11 mouse cellular contexts compared by ENCODE assay signal in the genomic region with DNA sequence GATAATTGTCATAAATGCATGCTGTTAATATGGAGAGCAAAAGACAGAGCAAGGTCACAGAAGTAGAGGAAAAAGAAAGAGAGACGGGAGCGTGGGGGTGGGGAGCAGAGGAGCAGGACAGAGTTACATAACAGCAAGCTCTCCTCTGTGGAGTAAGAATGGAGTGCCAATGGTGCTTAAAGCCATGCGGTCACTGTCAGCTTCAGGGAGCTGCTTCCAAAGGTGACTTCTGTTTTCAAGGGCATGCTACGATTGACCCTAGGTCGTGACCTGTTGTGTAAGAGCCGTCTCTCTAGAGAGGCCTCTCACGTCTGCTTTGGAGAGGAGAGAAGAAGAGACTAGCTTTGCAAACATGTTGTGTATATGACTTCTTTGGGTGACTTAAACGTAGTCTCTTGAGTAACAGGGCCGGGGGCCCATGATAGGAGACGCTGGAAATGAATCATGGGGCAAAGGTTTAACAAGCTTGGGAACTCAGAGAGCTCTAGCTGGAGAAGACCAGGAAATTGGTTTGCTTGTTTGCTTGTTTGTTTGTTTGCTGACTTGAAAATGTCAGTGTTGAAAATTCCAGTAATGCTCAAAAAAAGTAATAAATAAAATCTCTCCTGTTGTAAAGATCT.
A peak's percentile ranks its signal among the peaks of the same experiment; 100 is the strongest.
DNase-seq lines count a peak whose midpoint lies in the region; ATAC-seq and TF ChIP-seq lines count a peak whose summit lies in the region.
"Had no signal": no experiment of that assay in that cellular context is flagged by ENCODE, and none has a peak within 500 bp of the region (broad histone marks: within the 10 kb centered on the region; RNA-seq: fewer than 3 reads in every experiment).

No protein-coding gene starts in this region.

- no peak overlapping the region for H3K27ac ChIP-seq in liver, adult 2 months (replicated peaks; ENCODE audit: insufficient read depth, low read depth, low read length)
- H3K27ac ChIP-seq: hindbrain, embryonic 15.5 days; layer of hippocampus, adult 2 months had no signal

- no peak for TF ChIP-seq POLR2A in liver, adult 2 months (IDR thresholded peaks at IDR 0.05; ENCODE audit: extremely low read depth, insufficient read depth, low read length)

- no peaks in the 10 kb centered on the region; the same call in 1 of the 2 replicates for H3K79me2 ChIP-seq in liver, adult 2 months (ENCODE audit: control insufficient read depth, insufficient read depth, low read length)

- H3K4me1 ChIP-seq in liver, adult 2 months (ENCODE audit: control insufficient read depth, insufficient read depth, low read length) = peaks cover 21% of the 10 kb centered on the region

- TF ChIP-seq CTCF in liver, adult 2 months (IDR thresholded peaks at IDR 0.05; ENCODE audit: low read depth, low read length) = no peak

- peak; percentile 59 for DNase-seq in adrenal gland, postnatal 10 days
- DNase-seq in adrenal gland, postnatal 25 days = no peak
- DNase-seq in kidney, adult 9 months = peak; percentile 39
- DNase-seq in kidney, postnatal 14 days = no peak
- peak; percentile 99 for DNase-seq in liver, adult 2 months (ENCODE audit: extremely low read depth, low read depth, low spot score)
- no peak for DNase-seq in gastrocnemius, postnatal 25 days
- DNase-seq in T-cell, adult 2 months (ENCODE audit: low spot score) = no peak

- H3K4me3 ChIP-seq in liver, adult 2 months (ENCODE audit: insufficient read depth, low read depth, low read length) = no peak overlapping the region
- H3K4me3 ChIP-seq: erythroblast, embryonic 14.5 days; hindbrain, embryonic 15.5 days; layer of hippocampus, adult 2 months had no signal

- ATAC-seq in megakaryocyte, adult 5-6 weeks (ENCODE audit: poor library complexity, severe bottlenecking) = peak; percentile 53

- no peak overlapping the region for H3K9ac ChIP-seq in liver, adult 2 months (ENCODE audit: low read depth, low read length)
- H3K9ac ChIP-seq: hindbrain, embryonic 15.5 days had no signal

- no peaks in the 10 kb centered on the region for H3K36me3 ChIP-seq in liver, adult 2 months (ENCODE audit: control insufficient read depth, insufficient read depth, low read length)
- H3K36me3 ChIP-seq: hindbrain, embryonic 15.5 days had no signal

- WGBS in liver, adult 2 months = 24% methylated on average over 10 of the region's 10 CpGs

- no peaks in the 10 kb centered on the region for H3K27me3 ChIP-seq in liver, adult 2 months (ENCODE audit: control insufficient read depth, insufficient read depth, low read length)
- H3K27me3 ChIP-seq: hindbrain, embryonic 15.5 days had no signal

Comparison
In these comparisons a context has a peak if more than half of its experiments do, and no peak if none do; other contexts are left out.
1. DNase-seq: peak in adrenal gland, postnatal 10 days (single experiment), kidney, adult 9 months (single experiment) and liver, adult 2 months (single experiment); none in adrenal gland, postnatal 25 days (single experiment), kidney, postnatal 14 days (single experiment), gastrocnemius, postnatal 25 days (single experiment) and T-cell, adult 2 months (single experiment).